Mouse (Mus musculus) hindbrain, postnatal 0 days (tissue): ENCODE data around the gene Bpifa5. TPM values are rescaled to one million over a fixed set of nuclear protein-coding genes. Genes with fewer than 3 reads are reported as not detected.

Source experiments
- ATAC-seq: fragments of 200-750 bp; cut with Nextera tagmentation; 2 replicates; pipeline ENCODE4 v1.8.0; 2017; ENCODE audit warnings: mild to moderate bottlenecking, moderate TSS enrichment, moderate library complexity
- DNase-seq: peaks from one replicate; pipeline ENCODE4 v3.0.0-alpha.2; 2015; ENCODE audit warnings: low spot score
- H3K27ac ChIP-seq: fragments of 300-500 bp; sonication (generic); 2 replicates; pipeline ENCODE4 v1.5.1; 2014; ENCODE audit warnings: mild to moderate bottlenecking
- H3K27me3 ChIP-seq: fragments of 300-500 bp; sonication (generic); 2 replicates; pipeline ENCODE4 v1.6.1; 2014; ENCODE audit warnings: low read length, mixed read lengths; ENCODE audit not compliant: insufficient read depth
- H3K36me3 ChIP-seq: fragments of 300-500 bp; sonication (generic); 2 replicates; pipeline ENCODE4 v1.6.1; 2014; ENCODE audit warnings: low read length, mixed read lengths; ENCODE audit not compliant: insufficient read depth
- H3K4me1 ChIP-seq: fragments of 300-500 bp; sonication (generic); 2 replicates; pipeline ENCODE4 v1.6.1; 2014; ENCODE audit warnings: antibody characterized with exemption, low read length, mixed read lengths; ENCODE audit not compliant: insufficient read depth
- H3K4me2 ChIP-seq: fragments of 300-500 bp; sonication (generic); 2 replicates; pipeline ENCODE4 v1.6.1; 2014; ENCODE audit warnings: low read depth, mild to moderate bottlenecking, low read length, moderate library complexity, mixed read lengths
- H3K4me3 ChIP-seq: fragments of 300-500 bp; sonication (generic); 2 replicates; pipeline ENCODE4 v1.5.1; 2014; ENCODE audit warnings: low read length
- H3K9ac ChIP-seq: fragments of 300-500 bp; sonication (generic); replicated peaks from 2 replicates; pipeline ENCODE4 v1.6.1; 2014; ENCODE audit warnings: mild to moderate bottlenecking, low read length, moderate library complexity, mixed read lengths
- H3K9me3 ChIP-seq: fragments of 300-500 bp; sonication (generic); 2 replicates; pipeline ENCODE4 v1.6.1; 2016; ENCODE audit warnings: low read length, mixed read lengths
- CTCF ChIP-seq: IDR thresholded peaks from 2 replicates; pipeline ENCODE4 v1.5.1; 2016; ENCODE audit warnings: antibody characterized with exemption, control low read depth, low read depth
- WGBS: fragments of 180-500 bp; shearing (Covaris S2); extraction: QIAGEN DNeasy Blood & Tissue Kit; methylation state at CpG from one replicate; pipeline ENCODE4 v1.1.7; 2014; 5-methylcytosine and 5-hydroxymethylcytosine counted together
- polyA plus RNA-seq: library from polyadenylated mRNA; unstranded; fragments of >200 nt; fragmentation: Nextera tagmentation; extraction: Ambion mirVana; gene quantifications from 2 replicates; pipeline ENCODE4 v1.2.1, GENCODE M21; 2015
- total RNA-seq: library from RNA; depleted of rRNA; stranded (reverse); fragments of >200 nt; gene quantifications from 2 replicates; pipeline ENCODE4 v1.2.3, GENCODE M21; 2014

Bpifa5 gene
- total and polyA plus RNA-seq, 2 experiments from 2014 or later = not detected

- H3K9ac ChIP-seq = no peak overlapping the region
- H3K4me3 ChIP-seq = no peak overlapping the region
- peak; percentile 51 for TF ChIP-seq CTCF
- no peak for ATAC-seq
- no peaks in the 10 kb centered on the region for H3K36me3 ChIP-seq
- no peaks in the 10 kb centered on the region for H3K4me1 ChIP-seq
- WGBS = 47% methylated on average over 5 of the region's 5 CpGs
- no peaks in the 10 kb centered on the region for H3K27me3 ChIP-seq
- DNase-seq = peak; percentile 27
- no peak overlapping the region for H3K27ac ChIP-seq
- H3K9me3 ChIP-seq = no peaks in the 10 kb centered on the region
- H3K4me2 ChIP-seq = no peak overlapping the region
Observed at GRCm38 (mm10) chr2:154187468-154187867, 25.1 kb downstream of the Bpifa5 start.

DNA sequence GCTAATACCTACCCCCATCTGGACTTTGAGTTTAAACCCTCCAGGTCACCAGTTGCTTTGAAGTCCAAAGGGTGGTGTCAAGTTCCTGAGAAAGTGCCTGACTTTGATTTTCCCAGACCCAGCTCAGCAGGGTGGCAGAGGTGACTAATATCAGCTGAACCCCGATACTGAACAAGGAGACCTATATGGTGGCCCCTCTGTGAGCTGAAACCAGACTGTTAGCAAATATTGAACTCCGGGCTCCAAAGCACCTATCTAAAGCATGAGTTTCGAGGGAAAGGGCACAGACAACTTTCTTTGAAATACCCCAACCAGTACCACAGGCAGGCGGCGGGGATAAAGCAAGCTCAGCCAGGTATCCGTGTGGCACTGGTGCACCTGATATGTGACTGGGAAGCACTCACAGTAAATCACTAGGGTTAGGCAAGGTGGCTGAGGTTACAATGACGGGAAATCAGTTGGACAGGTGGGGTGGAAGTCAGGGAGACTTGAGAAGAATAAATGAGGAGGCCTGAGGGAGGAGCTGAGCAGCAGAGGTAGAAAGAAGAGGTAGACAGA, 27.5 kb downstream of the Bpifa5 start:
- no peak overlapping the region for H3K9ac ChIP-seq
- ATAC-seq (no peak), DNase-seq (no peak)
- no peaks in the 10 kb centered on the region for H3K27me3 ChIP-seq
- TF ChIP-seq CTCF = no peak
- no peak overlapping the region for H3K27ac ChIP-seq
- no peak overlapping the region for H3K4me2 ChIP-seq
- 90% methylated on average over 7 of the region's 7 CpGs for WGBS
- H3K36me3 ChIP-seq = no peaks in the 10 kb centered on the region
- H3K4me3 ChIP-seq = no peak overlapping the region
- no peaks in the 10 kb centered on the region for H3K9me3 ChIP-seq
- H3K4me1 ChIP-seq = no peaks in the 10 kb centered on the region

DNA sequence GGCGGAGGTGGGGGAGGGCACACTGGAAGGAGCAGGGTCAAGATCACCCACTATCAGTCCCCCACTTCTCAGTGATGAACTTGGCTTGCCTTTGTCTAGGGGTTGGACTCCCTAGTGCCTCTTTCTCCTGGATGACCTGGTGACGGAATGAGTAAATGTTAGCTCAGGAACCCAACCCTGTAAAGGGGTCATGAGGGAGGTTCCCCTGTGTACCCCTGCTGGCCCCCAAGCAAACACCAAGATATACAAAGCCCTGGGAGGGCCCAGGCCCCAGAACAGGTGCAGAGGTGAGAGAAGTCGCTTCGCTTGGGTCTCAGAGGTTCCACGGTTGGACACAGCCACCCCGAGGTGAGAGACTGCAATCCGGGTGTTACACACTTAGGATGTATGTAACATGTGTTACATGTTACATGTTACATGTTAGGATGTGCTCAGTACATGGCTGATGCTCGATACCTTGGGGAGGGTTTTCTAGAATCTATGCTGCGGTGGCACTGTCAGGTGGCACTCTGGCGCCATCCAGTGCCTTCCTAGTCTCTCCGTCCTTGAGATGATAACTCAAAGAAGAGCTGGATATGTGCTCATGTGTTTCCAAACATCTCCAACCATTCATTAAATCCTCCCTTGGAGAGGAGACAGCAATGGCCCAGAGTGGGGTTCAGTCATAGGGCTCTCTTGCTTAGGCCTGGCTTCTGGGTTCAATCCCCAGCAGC, 28.3 kb downstream of the Bpifa5 start, which contains the start of gene Bpifb1:
Gene Bpifb1 (plus strand): TSS at position 273 of the 713 bp plus-strand sequence.
- Histone ChIP-seq H3K4me2 (no peak within 1 kb of the TSS), H3K36me3 (no peaks in the 10 kb centered on the region), H3K4me3 (no peak within 1 kb of the TSS), H3K4me1 (no peaks in the 10 kb centered on the region), H3K9ac (no peak within 1 kb of the TSS), H3K27ac (no peak within 1 kb of the TSS), H3K9me3 (no peaks in the 10 kb centered on the region), H3K27me3 (no peaks in the 10 kb centered on the region)
- ATAC-seq (no peak), DNase-seq (peak; percentile 51)
- TF ChIP-seq CTCF = peak; percentile 64
- 85% methylated on average over 11 of the region's 11 CpGs for WGBS

GRCm38 (mm10) chr2:154192141-154192540, 29.7 kb downstream of the Bpifa5 start:
- Histone ChIP-seq H3K36me3 (no peaks in the 10 kb centered on the region), H3K4me2 (no peak overlapping the region), H3K4me3 (no peak overlapping the region), H3K4me1 (no peaks in the 10 kb centered on the region), H3K9ac (no peak overlapping the region), H3K27me3 (no peaks in the 10 kb centered on the region), H3K27ac (no peak overlapping the region), H3K9me3 (no peaks in the 10 kb centered on the region)
- 78% methylated on average over 2 of the region's 2 CpGs for WGBS
- DNase-seq (no peak), ATAC-seq (no peak)
- TF ChIP-seq CTCF = no peak

- H3K9me3 ChIP-seq = no peaks in the 10 kb centered on the region
- no peak overlapping the region for H3K9ac ChIP-seq
- no peak overlapping the region for H3K27ac ChIP-seq
- H3K36me3 ChIP-seq = no peaks in the 10 kb centered on the region
- no peaks in the 10 kb centered on the region for H3K4me1 ChIP-seq
- 94% methylated on average over 4 of the region's 4 CpGs for WGBS
- no peak for DNase-seq
- no peak overlapping the region for H3K4me3 ChIP-seq
- no peak for TF ChIP-seq CTCF
- H3K4me2 ChIP-seq = no peak overlapping the region
- no peaks in the 10 kb centered on the region for H3K27me3 ChIP-seq
- no peak for ATAC-seq
Observed at GRCm38 (mm10) chr2:154193071-154193470, 30.7 kb downstream of the Bpifa5 start.

DNA sequence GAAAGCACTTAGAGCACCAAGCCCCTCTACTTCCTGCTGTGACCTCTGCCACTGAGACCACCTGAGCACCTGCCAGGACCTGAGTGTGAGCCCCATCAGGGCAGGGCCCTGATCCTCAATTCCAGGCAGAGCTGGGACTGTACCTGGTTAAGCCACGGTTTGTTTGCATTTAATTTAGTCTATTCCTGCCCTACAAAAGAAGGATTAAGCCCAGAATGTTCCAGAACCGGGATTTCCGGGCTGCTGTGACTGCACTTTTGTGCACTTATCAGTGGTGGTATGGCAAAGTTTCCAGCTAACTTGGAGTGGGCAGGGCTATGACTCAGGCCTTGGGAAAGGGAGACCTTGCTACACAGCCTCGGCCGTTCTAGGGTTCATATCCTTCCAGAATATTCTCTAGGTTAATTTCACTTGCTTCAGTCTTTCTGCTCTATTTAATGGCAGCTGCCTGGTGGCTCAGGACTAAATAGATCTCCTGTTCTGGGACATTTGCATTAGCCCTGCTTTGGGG, 31.6 kb downstream of the Bpifa5 start:
- Histone ChIP-seq H3K36me3 (no peaks in the 10 kb centered on the region), H3K27me3 (no peaks in the 10 kb centered on the region), H3K9ac (no peak overlapping the region), H3K4me1 (no peaks in the 10 kb centered on the region), H3K9me3 (no peaks in the 10 kb centered on the region), H3K27ac (no peak overlapping the region), H3K4me3 (no peak overlapping the region), H3K4me2 (no peak overlapping the region)
- DNase-seq = no peak
- 79% methylated on average over 5 of the region's 5 CpGs for WGBS
- no peak for ATAC-seq
- TF ChIP-seq CTCF = no peak

DNA sequence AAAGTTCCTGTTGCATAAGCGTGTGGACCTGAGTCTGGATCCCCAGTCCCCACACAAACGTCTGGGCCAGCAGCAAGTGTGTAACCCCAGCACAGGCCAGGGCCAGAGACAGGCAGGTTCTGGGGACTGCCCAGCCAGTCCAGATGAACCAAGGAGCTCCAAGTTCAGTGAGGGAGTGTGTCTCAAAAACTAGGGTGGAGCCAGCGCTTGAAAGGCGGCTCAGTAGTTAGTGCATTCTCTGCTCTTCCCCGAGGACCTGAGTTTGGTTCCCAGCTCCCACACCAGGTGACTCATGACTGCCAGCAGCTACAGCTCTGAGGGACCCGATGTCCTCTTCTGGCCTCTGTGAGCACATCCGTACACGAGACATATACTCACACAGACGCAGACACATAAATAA, 34.6 kb downstream of the Bpifa5 start:
- no peak overlapping the region for H3K4me3 ChIP-seq
- H3K9me3 ChIP-seq = no peaks in the 10 kb centered on the region
- H3K27me3 ChIP-seq = no peaks in the 10 kb centered on the region
- no peak overlapping the region for H3K4me2 ChIP-seq
- H3K27ac ChIP-seq = no peak overlapping the region
- no peak for TF ChIP-seq CTCF
- H3K9ac ChIP-seq = no peak overlapping the region
- no peaks in the 10 kb centered on the region for H3K36me3 ChIP-seq
- WGBS = 89% methylated on average over 9 of the region's 9 CpGs
- no peak for ATAC-seq
- DNase-seq = no peak
- no peaks in the 10 kb centered on the region for H3K4me1 ChIP-seq
